Mouse (Mus musculus): ENCODE measurements at regions not wholly inside any gene's neighbourhood (a gene's known extent, or its start where the extent isn't known, plus 50 kb on each side); places are given as distances from the start of the nearest gene placed in this dataset.

GRCm38 (mm10) chr17:93067850-93068249 lies 131.0 kb upstream of the Adcyap1 start:
- DNase-seq: peak; percentile 55

- DNase-seq: no peak
Measured at GRCm38 (mm10) chr17:93068489-93068888, 130.3 kb upstream of the Adcyap1 start.

GRCm38 (mm10) chr17:93084048-93084447 lies 114.8 kb upstream of the Adcyap1 start:
- no peak for DNase-seq

- DNase-seq: no peak
Measured at GRCm38 (mm10) chr17:93104516-93104915, 94.3 kb upstream of the Adcyap1 start.

GRCm38 (mm10) chr17:93140003-93140402 lies 58.8 kb upstream of the Adcyap1 start:
- DNase-seq: peak; percentile 7

GRCm38 (mm10) chr17:93141125-93141524 lies 57.7 kb upstream of the Adcyap1 start:
- DNase-seq: peak; percentile 58
